Mouse (Mus musculus): Measurements from ENCODE around the gene Prom1.

DNA sequence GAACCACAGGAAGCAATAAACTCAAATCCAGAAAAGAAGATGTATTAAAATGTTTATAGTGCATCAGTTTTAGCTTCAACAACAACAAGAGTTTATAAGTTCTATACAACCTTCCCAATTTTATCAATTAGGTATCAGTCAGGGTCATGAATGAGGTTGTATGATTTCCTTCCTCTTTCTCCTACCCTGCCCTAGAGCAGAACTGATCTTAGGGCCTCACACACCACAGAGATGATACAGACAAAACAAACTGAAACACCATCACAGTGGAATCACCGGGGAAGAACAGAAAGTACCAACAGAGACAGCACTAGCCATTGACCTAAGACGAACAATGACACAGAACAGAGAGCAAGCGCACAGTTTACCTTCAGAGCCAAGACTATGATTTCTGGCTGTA is 43.6 kb downstream of the Prom1 start:
- no peak for TF ChIP-seq CTCF (IDR thresholded peaks at IDR 0.05; ENCODE audit: borderline replicate concordance, insufficient read depth, low read length)
- no peak for TF ChIP-seq POLR2A (IDR thresholded peaks at IDR 0.05; ENCODE audit: low read depth, low read length)
